Mouse (Mus musculus) adrenal gland, adult 8-10 months (tissue): ENCODE results near the gene Prpf38a. TPM values are rescaled to one million over a fixed set of nuclear protein-coding genes. Genes with fewer than 3 reads are reported as not detected.

Experiments used
- DNase-seq: peaks from one replicate; pipeline ENCODE4 v3.0.0; 2022
- total RNA-seq, 4 experiments: library from RNA; stranded (reverse); gene quantifications; 2 replicates each; pipeline ENCODE4 v1.2.4; 2022

Gene Prpf38a
- 10 to 100 TPM; 24.1 to 31.1 (median 28.9) TPM for total RNA-seq

DNA sequence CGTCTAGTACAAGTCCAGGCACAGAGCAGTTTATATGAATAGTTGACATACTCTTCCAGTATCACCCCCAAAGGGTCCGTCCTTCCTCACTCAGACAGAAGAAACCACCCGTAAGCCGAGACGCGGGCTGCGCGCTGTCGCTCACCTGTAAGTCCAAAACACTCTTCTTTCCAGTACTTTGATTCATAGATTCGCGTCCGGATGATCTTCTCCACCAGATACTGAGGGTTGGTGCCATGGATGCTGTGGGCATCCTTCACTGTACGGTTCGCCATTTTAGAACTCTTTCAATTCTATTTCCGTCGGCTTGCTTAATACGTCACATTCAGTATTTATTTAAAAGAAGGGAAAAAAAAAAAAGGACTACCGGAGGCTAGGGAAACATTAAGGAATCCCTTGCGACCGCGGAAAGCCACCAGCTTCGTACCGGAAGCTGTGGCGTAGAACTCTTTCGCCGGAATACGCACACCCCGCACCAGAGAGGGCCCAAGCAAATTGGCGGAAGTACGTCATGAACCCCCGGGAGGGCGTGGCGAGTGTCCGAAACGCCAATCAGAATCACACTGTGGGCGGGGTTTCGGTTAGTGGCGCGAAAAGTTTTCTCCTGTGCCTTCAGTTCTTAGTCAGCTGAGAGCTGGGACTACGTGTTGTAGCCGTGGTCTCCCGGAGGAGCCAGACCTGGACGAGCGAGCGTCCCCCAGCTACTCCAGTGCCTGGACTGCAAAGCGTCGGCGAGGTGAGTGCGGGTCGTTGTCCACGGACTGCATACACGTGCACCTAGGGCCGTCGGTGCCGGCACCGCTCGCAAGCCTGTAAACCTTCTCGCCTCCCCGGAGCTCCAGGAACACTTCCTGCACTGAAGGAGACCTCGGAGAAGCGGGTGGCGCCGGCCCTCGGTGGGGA, at the start of gene Prpf38a, which contains the start of gene Orc1:
Prpf38a (minus strand) TSS at position 497 of the 903 bp plus-strand sequence.
Orc1 (plus strand) TSS at position 584 of the 903 bp plus-strand sequence.
- peak; percentile 97 for DNase-seq

DNA sequence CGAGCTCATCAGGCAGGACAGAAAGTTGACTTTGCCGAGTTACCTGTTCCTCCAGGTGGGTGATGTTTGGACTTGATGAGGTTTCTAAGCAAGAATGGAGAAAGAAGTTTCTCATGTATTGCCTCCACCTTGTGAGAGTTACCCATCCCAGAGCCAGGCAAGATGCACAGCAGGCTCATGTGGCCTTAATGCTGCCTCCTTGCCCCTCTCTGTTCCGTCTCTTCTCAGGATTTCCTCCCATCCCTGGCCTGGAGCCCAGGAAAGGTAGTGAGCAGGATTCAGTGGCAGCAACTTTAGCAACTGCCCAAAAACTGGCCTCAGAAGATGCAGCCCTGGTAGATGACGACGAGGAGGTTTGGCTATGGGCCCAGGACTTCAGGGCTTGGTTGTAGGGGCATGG, 47.9 kb upstream of the Prpf38a start:
- no peak for DNase-seq

DNA sequence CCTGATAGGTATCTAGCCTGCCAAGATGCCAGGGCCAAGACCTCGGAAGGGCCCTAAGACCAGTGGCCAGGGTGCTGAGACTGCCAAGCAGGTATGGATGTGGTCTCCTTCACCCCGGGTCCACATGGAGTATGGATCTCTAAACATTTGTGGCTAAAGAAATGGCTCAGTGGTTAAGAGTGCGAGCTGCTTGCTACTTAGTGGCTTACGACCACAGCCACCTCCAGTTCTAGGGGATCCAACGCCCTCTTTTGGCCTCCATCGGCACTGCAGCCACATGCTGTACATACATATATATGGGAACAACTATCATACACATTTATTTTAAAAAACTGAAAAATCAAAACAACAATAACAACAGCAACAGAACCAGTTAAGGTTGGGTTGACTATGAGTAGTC, 42.4 kb upstream of the Prpf38a start:
- no peak for DNase-seq

DNA sequence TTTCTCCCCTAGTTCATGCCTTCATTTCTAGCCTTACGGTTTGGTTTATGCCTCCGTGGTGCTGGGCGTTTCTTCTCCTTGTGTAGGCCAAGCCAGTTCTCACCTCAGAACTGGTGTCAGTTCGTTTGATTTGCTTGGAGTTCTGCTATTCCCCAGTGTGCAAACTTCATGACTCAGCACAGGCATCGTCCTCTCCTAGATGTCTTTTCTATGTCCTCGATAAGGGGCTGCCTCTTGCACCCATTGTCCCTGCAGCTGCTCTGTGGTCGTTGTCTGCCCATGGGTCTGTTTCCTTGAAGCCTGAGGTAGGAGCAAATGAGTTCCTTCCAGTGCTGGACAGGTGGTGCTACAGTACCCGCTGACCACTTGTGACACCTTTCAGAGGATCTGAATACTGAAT, 41.4 kb upstream of the Prpf38a start:
- no peak for DNase-seq

DNA sequence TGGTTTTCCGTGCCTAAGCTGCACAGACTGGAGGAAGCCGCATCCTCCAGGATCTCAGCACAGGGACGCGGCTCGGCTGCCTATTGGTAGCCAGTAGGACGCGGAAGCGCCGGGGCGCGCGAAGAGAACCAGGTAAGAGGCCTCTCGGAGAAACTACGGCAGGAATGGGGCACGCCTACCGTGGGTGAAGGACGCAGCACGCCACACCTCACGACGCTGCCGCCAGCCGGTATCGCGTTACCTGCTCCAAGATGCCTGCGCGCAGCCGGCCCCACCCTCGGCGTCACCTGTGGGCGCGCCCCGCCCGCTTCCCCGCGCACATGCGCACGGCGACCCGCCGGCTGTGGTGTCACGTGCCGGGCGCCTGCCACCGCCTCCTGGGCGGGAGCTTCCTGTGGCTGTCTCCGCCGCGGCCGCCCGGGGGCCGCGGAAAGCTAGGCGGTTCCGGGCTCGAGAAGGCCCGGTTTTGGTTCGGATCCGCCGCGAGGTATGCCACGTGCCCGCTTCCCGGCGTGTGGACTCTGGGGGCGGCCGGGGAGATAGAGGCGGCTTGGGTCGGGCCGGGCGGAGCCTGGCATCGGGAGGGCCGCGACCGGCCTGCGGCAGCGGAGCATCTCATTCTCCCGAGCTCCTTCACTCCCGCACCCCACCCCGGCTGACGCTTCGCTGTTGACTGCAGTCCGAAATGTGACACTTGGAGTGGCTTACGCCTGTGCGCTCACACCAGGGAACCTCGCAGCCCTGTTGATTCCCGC, 40.6 kb upstream of the Prpf38a start, which contains the start of gene Cc2d1b:
Cc2d1b (plus strand) TSS at position 354 of the 755 bp plus-strand sequence.
- DNase-seq, result peak; percentile 83

DNA sequence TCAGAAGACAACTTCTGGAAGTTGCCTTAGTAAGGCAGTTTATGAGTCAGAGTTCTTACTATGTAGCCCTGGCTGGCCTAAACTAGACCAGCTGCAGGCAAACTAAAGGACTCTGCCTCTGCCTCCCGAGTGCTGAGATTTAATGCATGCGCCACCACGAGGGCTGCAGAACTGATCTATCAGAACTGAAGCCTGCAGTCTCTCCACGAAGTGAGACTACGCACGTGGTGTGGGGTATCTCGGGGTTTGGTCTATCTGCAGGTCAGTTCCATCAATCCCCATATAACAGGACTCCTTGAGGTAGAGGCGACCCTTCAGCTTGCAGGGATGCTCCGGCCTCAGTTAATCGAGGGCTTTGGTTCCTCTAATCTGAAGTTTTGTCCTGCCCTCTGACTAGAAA, 40.0 kb upstream of the Prpf38a start:
- DNase-seq, result no peak

DNA sequence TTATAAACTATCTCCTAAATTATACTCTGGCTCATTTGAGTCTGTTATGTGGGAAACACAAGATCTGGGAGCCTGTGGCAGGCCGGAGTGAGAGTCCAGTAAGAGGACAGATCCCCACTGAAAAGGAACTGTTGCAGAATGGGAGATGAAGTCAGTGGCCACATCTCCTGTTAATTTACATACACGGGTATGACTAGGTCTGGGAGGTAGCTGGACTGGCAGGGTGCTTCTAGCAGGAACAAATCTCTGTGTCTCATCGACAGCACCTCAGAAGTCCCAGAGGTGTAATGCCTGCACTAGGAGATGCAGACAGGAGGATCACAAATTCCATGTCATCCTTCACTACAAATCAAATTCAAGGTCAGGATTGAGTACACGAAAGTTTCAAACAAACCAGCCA, 39.5 kb upstream of the Prpf38a start:
- no peak for DNase-seq

DNA sequence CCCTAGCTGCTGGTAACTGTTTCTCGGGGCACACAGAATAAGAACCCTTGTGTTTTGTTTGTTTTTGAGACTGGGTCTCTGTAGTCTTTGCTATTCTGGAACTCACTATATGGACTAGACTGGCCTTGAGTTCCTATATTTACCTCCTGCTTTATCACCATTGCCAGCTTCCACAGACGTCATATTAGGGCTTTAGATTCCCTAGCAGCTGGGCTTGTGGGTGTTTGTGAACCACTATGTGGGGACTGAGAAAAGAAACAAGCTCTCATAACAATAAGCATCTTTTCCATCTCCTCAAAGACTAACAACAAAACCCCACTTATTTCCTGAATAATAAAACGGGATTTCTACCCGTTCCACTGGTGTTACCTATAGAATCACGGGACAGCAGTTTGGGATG, 31.8 kb upstream of the Prpf38a start:
- no peak for DNase-seq

DNA sequence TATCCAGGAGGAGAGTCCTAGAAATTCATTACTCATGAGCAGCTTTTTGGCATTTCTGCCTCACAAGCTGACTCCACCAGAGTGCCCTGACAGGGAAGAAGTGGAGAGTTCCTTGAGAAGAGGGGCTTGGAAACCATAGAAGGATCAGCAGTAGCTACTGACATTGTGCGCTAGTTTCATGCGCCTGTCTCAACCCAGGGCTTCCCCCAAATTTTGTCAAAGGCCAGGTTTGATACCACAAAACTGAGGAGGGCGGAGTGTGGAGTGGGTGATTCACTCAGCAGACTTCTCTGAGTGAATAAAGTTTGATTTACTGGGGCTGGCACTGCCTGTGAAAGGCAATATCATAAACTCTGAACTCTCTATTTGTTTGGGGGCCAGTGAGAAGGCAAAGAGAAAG, 29.5 kb upstream of the Prpf38a start:
- no peak for DNase-seq

DNA sequence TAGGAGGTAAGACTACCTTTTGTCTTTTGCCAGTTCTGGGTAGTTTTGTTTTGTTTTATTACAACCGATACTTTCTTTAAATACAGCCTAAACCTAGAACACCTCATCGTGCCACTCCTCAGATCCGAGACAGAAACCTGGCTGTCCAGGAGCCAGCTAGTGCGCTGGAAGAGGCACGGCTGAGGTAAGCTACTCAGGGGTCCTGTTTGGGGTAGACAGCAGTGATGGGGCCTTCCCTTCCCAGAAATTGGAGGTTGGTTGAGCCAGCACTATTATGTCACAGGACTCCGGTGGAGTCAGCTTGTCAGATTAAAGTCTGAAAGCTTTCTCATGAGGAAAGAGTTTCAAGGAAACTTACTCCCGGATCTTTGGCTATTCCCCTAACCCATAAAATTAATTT, 22.7 kb upstream of the Prpf38a start:
- DNase-seq, result no peak

DNA sequence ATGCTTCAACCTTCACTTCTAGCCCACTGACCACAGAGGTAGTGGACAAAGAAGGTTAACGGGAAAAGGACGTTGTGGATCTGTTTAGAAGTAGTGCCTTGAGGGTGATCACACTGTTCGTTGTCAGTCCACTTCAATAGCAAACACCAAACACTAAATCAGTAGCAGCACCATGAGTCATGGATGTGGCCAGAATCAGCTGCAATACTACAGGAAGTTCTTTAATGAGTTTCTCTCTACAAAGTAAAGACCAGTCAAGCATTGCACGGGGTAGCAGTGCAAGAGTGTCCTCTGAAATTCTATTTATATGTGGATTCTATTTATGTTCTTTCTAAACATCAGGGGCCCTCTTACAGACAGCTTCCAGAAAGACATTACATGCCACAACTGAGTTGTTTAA, 19.2 kb upstream of the Prpf38a start:
- no peak for DNase-seq

DNA sequence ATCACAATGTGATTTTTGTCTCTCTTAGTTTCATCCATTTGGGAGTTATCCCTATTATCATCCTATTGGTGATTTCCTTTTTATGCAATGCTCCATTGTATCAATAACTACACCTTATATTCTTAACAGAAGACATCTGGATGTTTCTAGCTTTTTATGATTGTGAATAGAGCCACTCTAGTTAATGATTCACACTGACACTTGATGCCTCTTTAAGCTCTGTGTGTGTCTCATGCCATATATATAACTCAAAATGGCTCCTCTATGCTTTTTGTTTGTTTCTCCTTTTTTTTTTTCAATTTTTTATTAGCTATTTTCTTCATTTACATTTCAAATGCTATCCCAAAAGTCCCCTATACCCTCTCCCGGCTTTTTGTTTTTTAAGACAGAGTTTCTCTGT, 16.6 kb upstream of the Prpf38a start:
- DNase-seq, result no peak

DNA sequence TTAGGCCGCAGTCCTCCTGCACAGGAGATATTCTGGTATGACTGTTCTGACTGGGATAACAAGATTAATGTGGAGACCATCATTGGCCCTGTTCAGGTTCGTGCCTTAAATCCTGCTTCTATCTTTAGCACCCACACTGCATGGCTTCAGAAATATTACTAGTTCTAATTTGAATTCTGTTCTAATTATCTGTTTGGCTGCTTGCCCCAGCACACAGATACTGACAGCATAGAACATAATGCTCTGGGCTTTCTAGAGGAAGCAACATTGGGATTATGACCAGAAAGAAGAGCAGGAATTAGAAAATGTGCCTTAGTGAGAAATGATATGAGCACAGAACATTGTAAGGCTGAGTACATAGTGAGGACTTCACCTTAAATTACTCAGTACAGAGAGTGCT, 14.2 kb upstream of the Prpf38a start:
- DNase-seq, result no peak

DNA sequence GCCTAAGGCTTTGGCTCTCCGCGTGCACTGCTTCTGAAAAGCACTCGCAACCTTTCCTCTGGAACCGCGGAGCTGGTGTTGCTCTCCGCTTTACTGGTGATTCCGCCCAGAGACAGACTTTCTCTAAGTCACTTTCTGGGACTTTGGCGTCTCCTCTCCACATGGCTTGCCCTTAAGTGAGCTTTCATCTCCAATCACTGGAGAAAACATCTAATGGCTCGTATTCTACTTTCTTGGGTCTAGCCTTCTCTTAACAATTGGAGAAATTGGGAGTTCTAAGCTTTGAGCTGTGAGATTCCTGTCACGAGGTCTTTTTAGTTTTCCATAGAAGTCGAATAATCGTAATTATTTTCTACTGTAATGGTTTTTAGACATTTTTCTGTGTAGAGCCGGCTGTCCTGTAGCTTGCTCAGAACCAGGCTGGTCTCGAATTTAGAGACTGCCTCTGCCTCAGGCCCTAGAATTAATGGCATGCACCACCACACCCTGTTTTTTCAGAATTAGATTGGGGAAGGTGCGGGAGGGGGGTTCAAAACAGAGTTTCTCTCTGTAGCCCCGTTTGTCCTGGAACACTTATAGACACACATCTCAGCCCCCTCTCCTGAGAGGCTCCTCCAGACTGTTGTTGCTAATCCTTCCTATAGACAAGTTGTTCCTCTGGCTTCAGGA, 741 bp upstream of the Prpf38a start:
- no peak for DNase-seq

DNA sequence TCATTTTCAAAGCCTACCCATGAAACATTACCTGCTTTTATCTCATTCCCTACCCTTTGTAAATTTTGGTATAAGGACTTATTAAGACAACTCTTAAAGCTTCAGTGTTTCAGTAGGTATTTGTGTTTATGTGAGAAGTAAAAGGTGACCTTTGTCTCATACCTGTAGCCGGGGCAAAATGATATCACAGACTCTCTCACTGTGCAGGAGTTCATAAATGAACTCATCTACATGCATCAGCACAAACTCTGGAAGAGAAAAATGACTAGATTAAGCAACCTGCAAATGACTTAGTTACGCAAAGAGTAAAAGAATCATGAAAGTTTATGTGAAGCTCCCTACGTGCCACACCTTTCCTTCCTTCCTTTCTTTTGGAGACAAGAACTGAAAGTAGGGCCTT, 6.5 kb downstream of the Prpf38a start:
- DNase-seq, result no peak

DNA sequence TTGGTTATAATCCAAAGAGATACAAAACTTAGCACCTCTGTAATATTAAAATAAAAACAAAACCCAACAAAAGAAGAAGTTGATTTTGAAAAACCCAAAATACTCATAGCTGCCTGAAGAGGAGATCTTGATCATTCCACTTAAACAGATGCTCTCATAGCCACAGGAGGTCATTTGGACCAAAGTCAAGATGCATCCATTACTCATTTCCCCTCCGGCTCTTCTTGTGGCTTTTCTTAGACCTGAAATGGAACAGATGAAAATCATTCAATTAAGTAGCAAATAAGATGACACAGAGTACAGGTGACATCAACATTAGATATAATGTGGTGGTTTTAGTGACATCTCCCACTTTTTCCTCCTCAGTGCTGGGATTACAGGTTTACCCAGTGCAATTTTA, 14.1 kb downstream of the Prpf38a start:
- no peak for DNase-seq

DNA sequence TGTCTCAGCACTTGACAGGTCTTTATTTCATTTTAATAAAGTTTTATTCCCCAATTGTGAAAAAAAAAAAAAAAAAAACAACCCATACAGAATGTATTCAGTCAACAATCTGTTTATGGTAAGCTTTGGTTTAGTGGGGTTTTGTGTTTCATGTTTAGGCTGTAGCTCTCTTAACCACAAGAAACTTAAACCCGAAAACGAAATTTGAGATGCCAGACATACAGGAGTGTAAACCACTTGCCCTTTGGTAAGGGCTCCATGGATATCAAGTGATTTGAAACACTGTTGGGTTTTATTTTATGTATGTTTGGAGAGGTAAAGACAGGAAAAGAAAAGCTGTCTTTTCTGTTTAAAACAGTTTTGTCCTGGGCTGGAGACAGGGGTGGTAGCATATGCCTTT, 39.4 kb downstream of the Prpf38a start:
- DNase-seq, result no peak

Other genes with a start within 250 kb of the Prpf38a start
- gene Shisal2a, start 196.0 kb downstream of the Prpf38a start, total RNA-seq, result 1 to 10 TPM; 4.6 to 8.5 (median 5.7) TPM
- gene Gpx7, start 172.4 kb downstream of the Prpf38a start, total RNA-seq, result 1 to 10 TPM; 5.5 to 8.7 (median 7.0) TPM
- gene Tut4, start 119.9 kb downstream of the Prpf38a start, total RNA-seq, result 10 to 100 TPM; 22.8 to 56.4 (median 31.0) TPM
- under 1 TPM; 0.26 to 0.63 (median 0.33) TPM for gene Orc1, start 87 bp upstream of the Prpf38a start, total RNA-seq
- gene Cc2d1b, start 40.6 kb upstream of the Prpf38a start, total RNA-seq, result 10 to 100 TPM; 54.8 to 66.1 (median 59.4) TPM
- 1 to 10 TPM in 2 of 4 experiments, under 1 TPM in 2; 0.70 to 1.9 (median 0.90) TPM for gene 3110021N24Rik, start 140.3 kb upstream of the Prpf38a start, total RNA-seq
- 10 to 100 TPM; 29.0 to 35.6 (median 34.1) TPM for gene Zfyve9, start 201.5 kb upstream of the Prpf38a start, total RNA-seq